Mouse (Mus musculus) hematopoietic stem cell, adult 5-6 weeks (primary cell): ENCODE data around the gene Pik3c2b. TPM values are rescaled to one million over a fixed set of nuclear protein-coding genes. Genes with fewer than 3 reads are reported as not detected.

Experiments
- ATAC-seq, 2 experiments: fragments of 125-278 bp in 1 of 2; replicated peaks in 1 of 2; 2 replicates each; pipeline ENCODE4 v1.8.0; 2016 to 2017; ENCODE audit warnings: inconsistent platforms in 2 of 2, mild to moderate bottlenecking in 2 of 2, moderate number of reproducible peaks in 2 of 2, low read depth in 1 of 2, moderate TSS enrichment in 1 of 2; ENCODE audit not compliant: low FRiP score in 2 of 2, poor library complexity in 2 of 2, severe bottlenecking in 2 of 2, insufficient read depth in 1 of 2, low TSS enrichment in 1 of 2
- total RNA-seq: library from RNA; stranded (forward); fragments of 172-1452, 232-1000 nt; gene quantifications from 2 replicates; pipeline ENCODE4 v1.2.3, GENCODE M21; 2017

Gene Pik3c2b
- total RNA-seq, 1 experiment from 2014 or later: 4.4 TPM

DNA sequence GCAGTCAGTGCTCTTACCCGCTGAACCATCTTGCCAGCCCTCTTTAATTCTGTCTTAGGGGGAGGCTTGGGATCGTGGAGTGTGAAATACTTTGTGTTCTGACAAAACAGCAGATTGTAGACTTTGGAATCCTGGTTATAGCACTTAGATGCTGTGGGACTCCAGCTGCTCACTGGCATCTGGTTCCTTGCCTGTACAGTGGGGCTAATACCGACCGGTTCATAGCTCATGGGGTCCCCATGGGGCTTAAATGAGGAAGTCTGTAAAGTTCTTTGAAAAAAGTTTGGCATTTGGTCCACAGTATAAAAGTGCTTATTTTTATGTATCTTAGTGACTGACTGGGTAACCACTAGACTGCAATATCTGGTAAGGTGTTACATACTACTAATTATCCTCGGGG, 90.3 kb downstream of the Pik3c2b start:
- ATAC-seq: no peak

DNA sequence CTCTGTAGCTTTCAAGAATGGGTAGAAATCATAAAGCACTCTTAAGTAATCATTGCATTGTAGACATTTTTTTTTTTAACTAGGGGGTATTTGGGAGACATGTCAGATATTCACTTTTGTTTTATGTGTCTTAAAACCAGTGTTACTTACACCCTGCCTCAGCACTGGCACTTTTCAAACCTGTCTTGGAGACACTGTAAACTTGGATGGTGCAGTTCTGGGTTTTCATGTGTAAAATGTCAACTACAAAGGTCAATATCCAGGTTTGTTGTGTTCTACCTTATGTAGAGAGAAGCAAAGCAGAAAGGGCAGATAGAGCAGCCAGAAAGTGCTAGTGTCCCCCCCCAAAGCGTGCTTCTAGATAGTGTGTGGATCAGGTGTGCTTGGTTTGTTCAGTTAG, 92.9 kb downstream of the Pik3c2b start:
- ATAC-seq: no peak

DNA sequence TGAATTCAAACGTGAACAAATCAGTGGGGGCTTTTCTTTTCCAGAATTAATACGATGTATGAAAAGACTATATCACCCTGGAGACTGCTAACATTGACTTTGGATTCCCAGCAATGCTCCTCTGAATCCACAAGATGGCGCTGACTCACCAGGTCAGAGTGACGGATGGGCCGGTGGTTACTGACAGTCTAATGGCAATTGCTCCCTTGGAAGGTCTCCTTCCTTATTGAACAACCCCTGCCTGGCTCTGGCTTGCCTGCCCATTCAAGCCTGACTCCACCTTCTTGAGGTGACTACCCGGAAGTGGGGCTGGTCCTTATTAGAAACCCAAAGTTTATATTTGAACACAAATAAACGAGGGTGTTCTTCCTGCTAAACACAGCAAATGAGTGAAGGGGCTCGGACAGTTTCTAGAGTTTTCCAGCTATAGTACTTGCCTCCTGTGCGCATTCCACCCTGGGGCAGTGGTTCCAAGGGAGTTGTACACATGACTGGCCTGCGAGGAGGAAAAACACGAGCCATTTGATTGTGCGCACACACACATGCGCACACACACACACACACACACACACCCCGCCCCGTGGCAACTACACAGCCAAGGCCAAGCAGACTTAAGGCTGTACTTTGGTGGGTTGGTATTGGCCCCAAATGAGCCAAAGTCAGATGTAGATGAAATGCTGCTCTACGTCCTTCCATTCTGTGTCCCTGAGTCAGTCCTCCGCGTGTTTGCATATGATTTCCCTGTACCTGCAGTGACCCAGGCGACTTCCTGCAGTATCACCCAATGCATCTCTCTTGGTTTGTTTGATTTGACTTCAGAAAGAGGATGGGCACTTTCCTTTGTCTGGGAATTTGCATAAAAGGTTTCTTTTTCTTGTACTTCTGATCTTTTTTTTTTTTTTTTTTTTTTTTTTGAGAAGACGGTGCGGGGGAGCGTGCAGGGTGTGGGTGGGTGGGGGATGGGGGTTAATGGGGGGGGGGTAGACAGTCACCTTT, 100.8 kb downstream of the Pik3c2b start:
- ATAC-seq: peak; percentile 78 to 85

DNA sequence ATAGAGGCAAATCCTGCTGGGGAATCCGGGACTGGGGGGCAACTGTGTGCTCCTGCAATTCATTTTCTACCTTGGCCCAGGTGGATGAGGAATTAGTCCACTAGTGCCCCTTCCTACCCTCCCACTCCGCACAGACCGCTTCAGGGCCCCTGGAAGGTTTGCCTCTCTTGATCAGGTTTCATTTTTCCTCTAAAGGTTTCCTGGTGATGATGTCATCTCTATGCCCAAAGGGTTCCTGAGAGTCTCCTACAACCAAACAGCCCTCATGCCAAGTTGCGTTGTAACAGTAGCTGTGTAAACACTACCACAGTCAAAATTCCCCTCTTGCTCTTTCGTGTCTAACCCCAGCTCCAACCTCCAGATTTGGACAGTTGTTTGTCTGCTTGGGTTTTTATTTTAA, 101.9 kb downstream of the Pik3c2b start:
- no peak for ATAC-seq

GRCm38 (mm10) chr1:133148122-133148521, 102.7 kb downstream of the Pik3c2b start:
- no peak for ATAC-seq

- no peak for ATAC-seq
These were observed 105.1 kb downstream of the Pik3c2b start for GRCm38 (mm10) chr1:133150556-133150955.

- no peak for ATAC-seq
These were observed 106.7 kb downstream of the Pik3c2b start for GRCm38 (mm10) chr1:133152213-133152612.

GRCm38 (mm10) chr1:133155270-133155669, 109.8 kb downstream of the Pik3c2b start:
- no peak for ATAC-seq

Other genes with a start within 250 kb of the Pik3c2b start
- not detected in 2 replicates for gene Lrrn2, start 165.4 kb upstream of the Pik3c2b start, total RNA-seq
- 135 and 150 TPM in 2 replicates for gene Mdm4, start 15.1 kb upstream of the Pik3c2b start, total RNA-seq
- 82.9 and 85.7 TPM in 2 replicates for gene Ppp1r15b, start 85.5 kb downstream of the Pik3c2b start, total RNA-seq
- gene Plekha6, start 118.5 kb downstream of the Pik3c2b start, total RNA-seq: 4.4 and 7.6 TPM in 2 replicates